Mouse (Mus musculus) forebrain, embryonic 13.5 days (tissue): ENCODE data around the gene Gpld1. TPM values are rescaled to one million over a fixed set of nuclear protein-coding genes. Genes with fewer than 3 reads are reported as not detected.
A peak's percentile ranks its signal among the peaks of the same experiment; 100 is the strongest.

Experiments used
- ATAC-seq: fragments of 200-750 bp; cut with Nextera tagmentation; 2 replicates; pipeline ENCODE4 v1.8.0; 2017
- H3K27ac ChIP-seq: fragments of 300-500 bp; sonication (generic); 2 replicates; pipeline ENCODE4 v1.5.1; 2015; ENCODE audit warnings: inconsistent platforms, mild to moderate bottlenecking, moderate library complexity
- H3K27me3 ChIP-seq: fragments of 300-500 bp; sonication (generic); 2 replicates; pipeline ENCODE4 v1.6.1; 2015; ENCODE audit warnings: mild to moderate bottlenecking, inconsistent platforms
- H3K36me3 ChIP-seq: fragments of 300-500 bp; sonication (generic); 2 replicates; pipeline ENCODE4 v1.6.1; 2015; ENCODE audit warnings: mild to moderate bottlenecking, inconsistent platforms; ENCODE audit not compliant: poor library complexity, severe bottlenecking
- H3K4me1 ChIP-seq: fragments of 300-500 bp; sonication (generic); 2 replicates; pipeline ENCODE4 v1.6.1; 2015; ENCODE audit warnings: inconsistent platforms
- H3K4me2 ChIP-seq: fragments of 300-500 bp; sonication (generic); 2 replicates; pipeline ENCODE4 v1.6.1; 2015; ENCODE audit warnings: inconsistent platforms, mild to moderate bottlenecking, moderate library complexity
- H3K4me3 ChIP-seq: fragments of 300-500 bp; sonication (generic); 2 replicates; pipeline ENCODE4 v1.5.1; 2015; ENCODE audit warnings: mild to moderate bottlenecking, inconsistent platforms
- H3K9ac ChIP-seq: fragments of 300-500 bp; sonication (generic); 2 replicates; pipeline ENCODE4 v1.6.1; 2015; ENCODE audit warnings: mild to moderate bottlenecking, inconsistent platforms
- H3K9me3 ChIP-seq: fragments of 300-500 bp; sonication (generic); replicated peaks from 2 replicates; pipeline ENCODE4 v1.6.1; 2016; ENCODE audit warnings: inconsistent platforms
- WGBS: fragments of 180-500 bp; shearing (Covaris S2); methylation state at CpG from one replicate; pipeline ENCODE4 v1.1.7; 2015; 5-methylcytosine and 5-hydroxymethylcytosine counted together
- polyA plus RNA-seq: library from polyadenylated mRNA; unstranded; fragments of >200 nt; fragmentation: Nextera tagmentation; extraction: Ambion mirVana; gene quantifications from 2 replicates; pipeline ENCODE4 v1.2.1, GENCODE M21; 2015

Gene Gpld1
- 0.27 and 0.47 TPM in 2 replicates for polyA plus RNA-seq

DNA sequence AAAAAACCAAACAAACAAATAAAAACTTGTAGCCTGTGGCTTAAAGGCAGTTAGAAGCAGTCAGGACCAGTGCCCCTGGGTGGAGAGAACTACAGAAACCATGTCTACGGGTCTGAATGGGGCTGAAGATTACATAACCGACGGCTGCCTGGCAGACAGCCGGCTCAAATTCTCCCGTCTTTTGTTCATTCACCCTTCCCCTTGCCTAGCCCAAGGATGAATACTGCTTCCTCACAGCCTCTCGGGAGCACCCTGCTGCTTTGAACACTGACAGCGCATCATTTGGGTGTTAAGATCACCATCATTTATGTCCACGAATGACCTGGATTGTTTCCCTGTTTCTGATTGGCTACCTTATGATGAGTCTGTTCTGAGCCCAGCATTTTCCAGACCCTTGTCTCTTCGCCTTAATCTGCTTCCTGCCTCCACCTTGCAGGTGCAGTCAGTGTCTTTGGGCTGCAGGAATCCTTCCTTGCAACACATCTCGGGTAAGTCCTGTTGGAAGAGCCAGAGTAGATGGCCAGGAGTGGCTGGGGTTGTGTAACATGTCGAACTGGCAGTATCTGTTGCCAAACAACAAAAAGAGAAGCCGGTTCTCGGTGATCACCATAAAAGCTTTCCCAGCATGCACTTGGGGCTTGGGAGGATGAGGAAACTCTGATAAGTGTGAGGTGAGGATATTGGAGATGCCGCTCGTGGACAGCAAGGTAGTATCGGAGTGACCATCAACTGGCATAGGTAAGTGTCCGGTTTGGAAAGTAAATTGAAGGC is at the start of gene Gpld1:
Gene Gpld1, plus strand, starts transcription at position 641 of the 771 bp plus-strand sequence.
- no peaks in the 10 kb centered on the region for H3K36me3 ChIP-seq
- no peak within 1 kb of the TSS for H3K27ac ChIP-seq
- H3K4me3 ChIP-seq: no peak within 1 kb of the TSS
- peak within 1 kb of the TSS; percentile 8; the same call in 1 of the 2 replicates for H3K4me2 ChIP-seq
- H3K4me1 ChIP-seq: peaks cover 17% of the 10 kb centered on the region
- WGBS: 44% methylated on average over 17 of the region's 17 CpGs
- no peak for ATAC-seq
- 0 out of 2 replicates have a peak, but pooled peaks cover 3% of the 10 kb centered on the region for H3K27me3 ChIP-seq
- H3K9me3 ChIP-seq: no peaks in the 10 kb centered on the region
- H3K9ac ChIP-seq: no peak within 1 kb of the TSS

DNA sequence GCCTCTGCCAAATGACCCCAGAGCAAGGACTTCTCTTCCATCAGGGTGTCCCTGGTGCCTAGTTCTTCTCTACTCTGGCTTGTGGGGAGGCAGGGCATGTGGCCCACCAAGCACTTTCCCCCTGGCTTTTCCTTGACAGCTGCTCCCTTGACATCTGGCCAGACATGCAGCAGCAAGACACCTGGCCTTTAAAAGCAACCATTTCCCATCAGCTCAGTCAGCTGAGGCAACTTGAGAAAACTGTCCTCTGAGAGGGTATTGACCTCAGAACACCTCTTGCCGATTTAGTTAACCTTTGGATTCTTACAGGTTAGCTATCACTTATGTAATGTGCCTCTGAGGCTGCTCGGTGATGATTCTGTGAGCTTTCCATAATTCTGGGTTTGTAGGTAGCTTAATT is 49.1 kb upstream of the Gpld1 start:
- Histone ChIP-seq H3K27ac (no peak overlapping the region), H3K36me3 (no peaks in the 10 kb centered on the region), H3K27me3 (no peaks in the 10 kb centered on the region), H3K4me2 (no peak overlapping the region), H3K4me1 (no peaks in the 10 kb centered on the region), H3K9ac (no peak overlapping the region), H3K4me3 (no peak overlapping the region), H3K9me3 (no peaks in the 10 kb centered on the region)
- 83% methylated on average over 2 of the region's 2 CpGs for whole genome bisulfite sequencing
- no peak for ATAC-seq

DNA sequence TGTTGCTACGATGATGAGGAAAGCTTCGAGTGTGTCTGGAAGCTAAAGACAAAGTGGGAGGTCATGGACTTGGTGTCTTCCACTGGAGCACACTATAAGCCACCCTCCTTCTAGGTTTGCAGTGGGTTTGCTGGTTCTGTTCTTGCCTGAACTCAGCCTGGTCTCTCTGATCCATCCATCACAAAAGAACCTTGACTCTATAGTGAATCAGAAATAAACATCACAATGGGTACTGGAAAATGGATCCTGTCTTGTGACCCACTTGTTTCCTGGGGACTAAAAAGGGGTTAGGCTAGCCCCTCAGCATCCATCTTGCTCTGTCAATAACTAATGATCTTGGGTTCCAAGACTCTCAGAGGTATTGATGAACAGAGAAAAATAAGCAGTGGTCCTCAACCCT is 41.0 kb upstream of the Gpld1 start:
- no peaks in the 10 kb centered on the region for H3K9me3 ChIP-seq

DNA sequence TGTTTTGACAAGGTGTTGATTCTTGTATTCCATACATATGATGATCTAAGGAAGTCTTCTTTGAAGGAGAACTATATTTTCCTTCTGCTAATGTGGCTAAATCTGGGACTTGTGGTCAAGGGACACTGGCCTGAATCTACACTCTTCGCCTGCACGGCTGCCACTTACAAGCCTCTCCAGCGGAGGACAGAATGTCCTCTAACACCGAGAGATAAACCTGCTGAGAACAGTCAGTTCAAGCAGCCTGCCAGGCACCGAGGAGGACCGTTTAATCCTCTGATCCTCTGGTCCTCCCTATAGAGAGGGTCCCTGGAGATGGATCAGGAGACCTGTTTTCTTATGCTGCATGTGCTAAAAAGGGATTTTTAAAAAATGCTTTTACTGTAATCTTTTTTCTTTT is 39.5 kb upstream of the Gpld1 start:
- Histone ChIP-seq H3K36me3 (0 out of 2 replicates have a peak, but pooled peaks cover 3% of the 10 kb centered on the region), H3K4me1 (no peaks in the 10 kb centered on the region), H3K27me3 (no peaks in the 10 kb centered on the region), H3K4me3 (no peak overlapping the region), H3K9me3 (no peaks in the 10 kb centered on the region), H3K9ac (no peak overlapping the region), H3K4me2 (no peak overlapping the region), H3K27ac (no peak overlapping the region)
- ATAC-seq: no peak
- 85% methylated on average over 6 of the region's 6 CpGs for WGBS

More for the DNA sequence above, 41.0 kb upstream of the Gpld1 start:
- Histone ChIP-seq H3K4me3 (no peak overlapping the region), H3K27ac (no peak overlapping the region), H3K27me3 (no peaks in the 10 kb centered on the region), H3K4me1 (no peaks in the 10 kb centered on the region), H3K4me2 (no peak overlapping the region), H3K36me3 (0 out of 2 replicates have a peak, but pooled peaks cover 2% of the 10 kb centered on the region), H3K9ac (no peak overlapping the region)
- 95% methylated on average over 2 of the region's 2 CpGs for whole genome bisulfite sequencing
- no peak for ATAC-seq

DNA sequence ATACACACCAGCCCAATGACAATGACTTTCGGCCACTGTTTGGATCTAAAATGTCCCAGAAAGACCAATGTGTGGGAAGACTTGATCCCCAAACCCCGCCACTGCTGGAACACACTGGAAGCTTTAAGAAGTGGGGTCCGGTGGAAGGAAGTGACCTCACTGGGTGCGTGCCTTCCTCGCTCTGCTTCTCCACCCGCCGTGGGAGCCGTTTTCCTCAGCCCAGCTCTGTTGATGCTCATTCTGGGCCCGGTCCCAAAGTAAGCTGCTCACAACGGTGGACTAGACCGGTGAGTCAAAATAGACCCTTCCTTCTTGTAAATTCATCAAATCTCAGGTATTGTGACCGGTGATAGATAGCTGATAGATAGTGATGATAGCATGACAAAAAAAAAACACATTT is 37.5 kb upstream of the Gpld1 start:
- H3K36me3 ChIP-seq: 0 out of 2 replicates have a peak, but pooled peaks cover 9% of the 10 kb centered on the region
- H3K4me2 ChIP-seq: no peak overlapping the region
- no peaks in the 10 kb centered on the region for H3K4me1 ChIP-seq
- no peak overlapping the region for H3K4me3 ChIP-seq
- no peaks in the 10 kb centered on the region for H3K27me3 ChIP-seq
- no peaks in the 10 kb centered on the region for H3K9me3 ChIP-seq
- ATAC-seq: no peak
- H3K9ac ChIP-seq: no peak overlapping the region
- WGBS: 91% methylated on average over 12 of the region's 12 CpGs
- H3K27ac ChIP-seq: no peak overlapping the region

DNA sequence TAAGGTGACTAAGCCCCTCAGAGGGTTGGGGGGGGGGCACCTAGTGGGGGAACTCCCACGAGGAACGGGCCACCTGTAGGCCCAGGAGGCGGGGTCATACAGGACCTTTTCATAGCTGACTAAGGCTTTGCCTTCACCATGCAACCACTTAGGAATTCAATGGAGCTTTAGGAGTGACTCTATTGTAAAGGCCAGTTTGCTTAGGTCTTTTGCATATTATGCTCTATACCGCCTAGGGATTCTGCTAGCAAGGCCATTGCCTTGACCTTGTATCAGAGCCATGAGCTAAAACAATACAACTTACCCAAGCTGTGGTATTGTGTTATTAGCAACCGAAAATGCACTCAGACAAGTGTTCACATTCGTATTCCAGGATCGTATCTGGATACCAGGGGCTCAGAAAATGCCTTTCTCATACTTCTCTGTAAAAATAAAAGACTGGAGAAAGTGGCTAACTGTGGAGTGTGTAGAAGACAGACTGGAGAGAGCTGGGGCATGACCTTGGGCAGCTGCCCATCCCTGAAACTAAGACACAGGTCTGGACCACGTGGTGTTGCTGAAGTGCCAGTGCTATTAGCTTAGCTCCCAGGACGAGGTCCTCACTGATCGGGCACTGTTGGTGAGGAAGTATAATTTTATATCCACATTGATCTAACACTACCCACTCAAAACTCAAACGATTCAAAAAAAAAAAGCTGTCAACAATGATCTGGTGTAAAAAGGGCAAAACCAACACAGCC is 36.0 kb upstream of the Gpld1 start:
- no peaks in the 10 kb centered on the region for H3K27me3 ChIP-seq
- H3K4me1 ChIP-seq: no peaks in the 10 kb centered on the region
- no peak overlapping the region for H3K4me2 ChIP-seq
- 67% methylated on average over 11 of the region's 11 CpGs for WGBS
- H3K36me3 ChIP-seq: peaks cover 17% of the 10 kb centered on the region; the same call in 1 of the 2 replicates
- no peak overlapping the region for H3K4me3 ChIP-seq
- H3K9me3 ChIP-seq: no peaks in the 10 kb centered on the region
- no peak overlapping the region for H3K27ac ChIP-seq
- no peak overlapping the region for H3K9ac ChIP-seq
- no peak for ATAC-seq

DNA sequence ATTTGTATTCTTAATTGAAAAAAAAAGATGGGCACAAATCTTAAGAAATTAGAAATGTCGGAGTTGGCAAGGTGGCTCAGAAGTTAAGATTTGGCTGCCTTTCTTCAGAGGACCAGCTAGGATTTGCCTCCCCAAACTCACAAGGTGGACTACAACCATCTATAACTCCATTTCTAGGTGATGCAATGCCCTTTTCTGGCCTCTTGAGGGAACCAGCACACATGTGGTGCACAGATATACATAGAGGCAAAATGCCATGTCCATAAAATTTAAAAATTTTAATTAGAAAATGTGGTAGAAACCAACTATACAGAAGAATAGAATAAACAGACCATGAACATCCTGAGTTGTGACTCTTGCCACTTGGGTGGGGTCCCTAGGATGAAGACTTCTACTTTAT is 33.8 kb upstream of the Gpld1 start:
- WGBS: 97% methylated on average over 1 of the region's 1 CpGs
- H3K9me3 ChIP-seq: no peaks in the 10 kb centered on the region
- no peaks in the 10 kb centered on the region for H3K27me3 ChIP-seq
- no peak overlapping the region for H3K27ac ChIP-seq
- no peaks in the 10 kb centered on the region for H3K4me1 ChIP-seq
- no peak overlapping the region for H3K4me2 ChIP-seq
- H3K9ac ChIP-seq: no peak overlapping the region
- H3K36me3 ChIP-seq: peaks cover 28% of the 10 kb centered on the region
- no peak for ATAC-seq
- H3K4me3 ChIP-seq: no peak overlapping the region

DNA sequence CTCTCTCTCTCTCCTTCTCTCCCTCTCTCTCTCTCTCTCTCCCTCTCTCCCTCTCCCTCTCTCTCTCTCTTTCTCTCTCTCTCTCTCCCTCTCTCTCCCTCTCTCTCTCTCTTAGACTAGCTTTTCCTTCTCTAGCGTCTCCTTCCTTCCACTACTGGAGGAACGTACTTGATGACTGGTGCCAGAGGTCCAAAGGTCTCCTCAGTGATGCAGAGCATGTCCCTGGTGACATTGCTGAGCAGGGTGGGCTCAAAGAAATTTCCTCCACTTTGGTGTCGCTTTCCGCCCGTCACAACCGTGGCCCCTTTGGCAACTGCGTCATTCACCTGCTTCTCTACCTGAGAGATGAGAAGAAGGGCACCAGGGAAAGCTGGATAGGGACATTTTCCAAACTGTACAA is 29.4 kb upstream of the Gpld1 start:
- no peak overlapping the region for H3K27ac ChIP-seq
- H3K4me1 ChIP-seq: no peaks in the 10 kb centered on the region
- no peaks in the 10 kb centered on the region for H3K9me3 ChIP-seq
- no peak overlapping the region for H3K4me2 ChIP-seq
- peaks cover 49% of the 10 kb centered on the region for H3K36me3 ChIP-seq
- no peak for ATAC-seq
- H3K9ac ChIP-seq: no peak overlapping the region
- no peaks in the 10 kb centered on the region for H3K27me3 ChIP-seq
- H3K4me3 ChIP-seq: no peak overlapping the region
- 95% methylated on average over 7 of the region's 7 CpGs for WGBS

DNA sequence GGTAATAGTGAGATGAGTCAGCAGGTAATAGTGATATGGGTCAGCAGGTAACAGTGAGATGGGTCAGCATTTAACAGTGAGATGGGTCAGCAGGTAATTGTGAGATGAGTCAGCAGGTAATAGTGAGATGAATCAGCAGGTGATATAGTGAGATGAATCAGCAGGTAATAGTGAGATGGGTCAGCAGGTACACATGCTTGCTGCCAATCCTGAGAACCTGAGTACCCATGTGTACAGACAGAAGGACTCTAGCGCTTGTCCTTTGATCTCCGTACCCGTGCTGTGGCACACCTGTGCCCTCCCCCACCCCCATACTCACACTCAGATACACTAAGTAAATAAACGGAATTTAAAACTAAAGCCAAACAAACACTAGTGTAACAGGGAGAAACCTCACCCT is 28.0 kb upstream of the Gpld1 start:
- H3K4me3 ChIP-seq: no peak overlapping the region
- no peaks in the 10 kb centered on the region for H3K4me1 ChIP-seq
- H3K36me3 ChIP-seq: peaks cover 53% of the 10 kb centered on the region
- no peaks in the 10 kb centered on the region for H3K9me3 ChIP-seq
- H3K27me3 ChIP-seq: no peaks in the 10 kb centered on the region
- WGBS: 94% methylated on average over 4 of the region's 4 CpGs
- no peak overlapping the region for H3K9ac ChIP-seq
- no peak overlapping the region for H3K4me2 ChIP-seq
- ATAC-seq: no peak
- no peak overlapping the region for H3K27ac ChIP-seq

DNA sequence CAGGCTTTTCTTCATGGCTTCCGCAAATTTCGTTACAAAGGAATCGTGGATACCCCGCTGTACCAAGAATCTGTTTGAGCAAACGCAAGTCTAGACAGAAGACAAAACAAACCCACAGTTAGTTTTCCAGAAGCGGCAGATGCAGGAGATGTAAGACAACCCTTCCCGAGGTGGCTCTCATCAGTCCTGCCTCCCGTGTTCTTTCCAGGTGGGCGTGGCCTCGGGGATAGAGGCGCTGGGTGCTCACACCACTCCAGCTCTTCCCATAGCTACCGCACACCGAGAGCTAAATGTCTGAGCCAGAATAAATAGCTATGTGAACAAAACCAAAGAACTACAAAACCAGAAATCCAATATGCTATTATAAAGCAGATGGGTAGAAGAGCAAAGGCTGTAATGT is 27.1 kb upstream of the Gpld1 start:
- no peak overlapping the region for H3K4me3 ChIP-seq
- H3K9ac ChIP-seq: no peak overlapping the region
- no peaks in the 10 kb centered on the region for H3K27me3 ChIP-seq
- H3K9me3 ChIP-seq: no peaks in the 10 kb centered on the region
- H3K27ac ChIP-seq: no peak overlapping the region
- H3K4me2 ChIP-seq: no peak overlapping the region
- no peaks in the 10 kb centered on the region for H3K4me1 ChIP-seq
- 71% methylated on average over 13 of the region's 13 CpGs for WGBS
- ATAC-seq: no peak
- H3K36me3 ChIP-seq: peaks cover 47% of the 10 kb centered on the region

DNA sequence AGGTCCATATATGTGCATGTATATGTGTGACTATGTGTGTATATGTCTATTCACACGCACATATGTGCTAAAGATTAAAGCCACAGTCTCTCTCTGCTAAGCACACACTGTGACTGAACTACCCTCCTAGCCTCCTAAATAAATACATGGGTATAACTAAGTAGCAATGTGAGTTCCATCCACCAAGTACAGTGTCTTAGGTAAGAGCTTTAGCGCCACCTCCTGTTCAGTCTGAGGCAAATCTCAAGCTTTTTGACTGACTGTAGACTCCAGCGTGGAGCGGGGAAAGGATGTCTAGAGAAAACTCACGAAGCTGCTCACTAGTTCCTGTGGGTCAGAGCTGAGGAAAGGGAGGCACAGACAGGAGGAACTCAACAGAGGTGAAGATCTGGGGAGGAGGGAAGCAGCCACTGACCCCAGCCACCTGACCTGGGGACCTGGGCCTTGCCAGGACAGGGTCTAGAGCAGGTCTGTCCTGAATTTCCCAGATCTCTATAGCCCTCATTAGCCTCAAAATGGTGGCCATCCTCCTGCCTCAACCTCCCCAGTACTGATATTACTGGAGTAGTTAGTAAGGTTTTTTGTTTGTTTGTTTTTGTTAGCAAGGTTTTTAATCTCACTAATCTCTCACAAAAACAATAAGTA is 22.5 kb upstream of the Gpld1 start:
- WGBS: 35% methylated on average over 5 of the region's 5 CpGs
- peaks cover 40% of the 10 kb centered on the region for H3K36me3 ChIP-seq
- no peaks in the 10 kb centered on the region for H3K9me3 ChIP-seq
- peak; percentile 86 for ATAC-seq
- H3K4me3 ChIP-seq: no peak overlapping the region
- no peak overlapping the region for H3K9ac ChIP-seq
- no peak overlapping the region for H3K27ac ChIP-seq
- H3K4me1 ChIP-seq: no peaks in the 10 kb centered on the region
- H3K27me3 ChIP-seq: no peaks in the 10 kb centered on the region
- no peak overlapping the region for H3K4me2 ChIP-seq

DNA sequence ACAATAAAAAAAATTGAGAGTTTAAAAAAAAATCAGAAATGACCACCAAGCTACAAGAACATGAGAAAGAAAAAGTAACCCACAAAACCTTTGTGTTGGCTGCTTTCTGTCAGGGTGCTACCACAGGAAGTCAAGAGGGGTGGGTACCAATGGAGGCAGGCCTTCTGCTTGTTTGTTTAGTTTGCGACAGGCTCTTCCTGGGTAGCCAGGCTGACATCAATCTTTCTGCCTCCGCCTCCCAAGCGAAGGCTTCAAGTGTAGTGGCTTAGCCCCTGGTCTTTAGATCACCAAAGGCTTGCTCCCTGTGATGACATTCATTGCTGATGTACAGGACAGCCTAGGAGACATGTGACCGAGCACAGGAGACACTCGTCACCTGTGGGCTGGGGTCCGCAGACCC is 21.7 kb upstream of the Gpld1 start:
- Histone ChIP-seq H3K36me3 (peaks cover 45% of the 10 kb centered on the region), H3K27me3 (no peaks in the 10 kb centered on the region), H3K4me3 (no peak overlapping the region), H3K9ac (no peak overlapping the region), H3K4me2 (no peak overlapping the region), H3K4me1 (no peaks in the 10 kb centered on the region), H3K9me3 (no peaks in the 10 kb centered on the region), H3K27ac (no peak overlapping the region)
- WGBS: 89% methylated on average over 6 of the region's 6 CpGs
- ATAC-seq: no peak
